Mouse (Mus musculus) heart, embryonic 12.5 days (tissue): ENCODE results near the gene Thsd4. TPM values are rescaled to one million over a fixed set of nuclear protein-coding genes. Genes with fewer than 3 reads are reported as not detected.

Experiments used
- ATAC-seq: fragments of 200-750 bp; cut with Nextera tagmentation; 2 replicates; pipeline ENCODE4 v1.8.0; 2017; ENCODE audit warnings: moderate TSS enrichment, moderate library complexity; ENCODE audit not compliant: insufficient number of reproducible peaks, low FRiP score
- H3K27ac ChIP-seq: fragments of 300-500 bp; sonication (generic); 2 replicates; pipeline ENCODE4 v1.5.1; 2016; ENCODE audit warnings: mild to moderate bottlenecking, moderate library complexity; ENCODE audit not compliant: poor library complexity, severe bottlenecking
- H3K27me3 ChIP-seq: fragments of 300-500 bp; sonication (generic); replicated peaks from 2 replicates; pipeline ENCODE4 v1.6.1; 2016; ENCODE audit warnings: mild to moderate bottlenecking, moderate library complexity
- H3K36me3 ChIP-seq: fragments of 300-500 bp; sonication (generic); 2 replicates; pipeline ENCODE4 v1.6.1; 2016; ENCODE audit warnings: mild to moderate bottlenecking, moderate library complexity
- H3K4me1 ChIP-seq: fragments of 300-500 bp; sonication (generic); replicated peaks from 2 replicates; pipeline ENCODE4 v1.6.1; 2016; ENCODE audit warnings: mild to moderate bottlenecking
- H3K4me2 ChIP-seq: fragments of 300-500 bp; sonication (generic); 2 replicates; pipeline ENCODE4 v1.6.1; 2016; ENCODE audit warnings: mild to moderate bottlenecking, moderate library complexity
- H3K4me3 ChIP-seq: fragments of 300-500 bp; sonication (generic); 2 replicates; pipeline ENCODE4 v1.5.1; 2016; ENCODE audit warnings: mild to moderate bottlenecking
- H3K9ac ChIP-seq: fragments of 300-500 bp; sonication (generic); 2 replicates; pipeline ENCODE4 v1.6.1; 2016; ENCODE audit warnings: mild to moderate bottlenecking, moderate library complexity
- H3K9me3 ChIP-seq: fragments of 300-500 bp; sonication (generic); replicated peaks from 2 replicates; pipeline ENCODE4 v1.6.1; 2016; ENCODE audit warnings: mild to moderate bottlenecking, moderate library complexity
- WGBS: fragments of 180-500 bp; shearing (Covaris S2); methylation state at CpG from one replicate; pipeline ENCODE4 v1.1.7; 2016; 5-methylcytosine and 5-hydroxymethylcytosine counted together
- polyA plus RNA-seq: library from polyadenylated mRNA; unstranded; fragments of >200 nt; fragmentation: Nextera tagmentation; extraction: Ambion mirVana; gene quantifications from 2 replicates; pipeline ENCODE4 v1.2.1, GENCODE M21; 2016

Thsd4 gene
- polyA plus RNA-seq, 1 experiment from 2014 or later = 12.4 TPM

DNA sequence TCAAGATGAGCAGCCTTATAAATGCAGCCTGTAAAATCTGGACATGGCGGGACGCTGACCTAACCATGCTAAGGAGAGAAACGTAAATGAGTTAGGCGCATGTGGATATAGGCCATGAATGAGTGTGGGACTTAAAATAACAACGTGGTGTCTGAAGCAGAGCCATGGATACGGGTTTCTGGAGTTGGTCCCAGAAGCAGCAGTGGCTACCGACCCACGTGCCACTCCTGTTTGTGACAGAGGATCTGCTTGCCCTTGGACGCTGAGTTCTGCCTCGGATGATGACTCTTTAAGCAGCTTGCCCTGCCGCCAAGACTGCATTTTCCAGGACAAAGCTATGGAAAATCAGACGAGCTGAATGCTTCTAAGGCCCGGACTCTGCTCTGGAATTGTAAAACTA is 262.2 kb downstream of the Thsd4 start:
- no peaks in the 10 kb centered on the region for H3K27me3 ChIP-seq
- no peaks in the 10 kb centered on the region for H3K9me3 ChIP-seq
- H3K36me3 ChIP-seq = no peaks in the 10 kb centered on the region
- H3K9ac ChIP-seq = no peak overlapping the region
- whole genome bisulfite sequencing = 79% methylated on average over 13 of the region's 13 CpGs
- H3K4me3 ChIP-seq = no peak overlapping the region
- H3K4me2 ChIP-seq = no peak overlapping the region
- H3K27ac ChIP-seq = no peak overlapping the region
- peaks cover 10% of the 10 kb centered on the region for H3K4me1 ChIP-seq
- ATAC-seq = no peak

DNA sequence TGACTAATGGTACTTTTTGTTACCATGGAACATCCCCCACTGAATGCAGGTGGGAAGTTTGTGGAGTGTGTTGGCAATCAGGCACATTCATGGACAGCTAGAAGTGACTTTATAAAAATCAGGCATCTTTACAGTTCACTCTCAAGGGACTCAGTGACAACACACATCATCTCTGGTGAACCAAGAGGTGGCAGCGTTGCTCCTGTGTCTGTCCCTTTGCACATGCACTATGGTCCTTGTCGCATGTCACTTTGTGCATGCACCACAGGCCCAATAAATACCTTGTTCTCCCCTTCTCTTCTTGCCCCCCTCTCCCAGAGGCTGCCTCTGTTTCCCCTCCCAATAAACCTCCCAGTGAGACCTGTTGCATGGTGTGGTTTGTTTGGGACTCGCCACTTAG is 270.1 kb downstream of the Thsd4 start:
- no peaks in the 10 kb centered on the region for H3K36me3 ChIP-seq
- no peaks in the 10 kb centered on the region for H3K27me3 ChIP-seq
- no peak overlapping the region for H3K9ac ChIP-seq
- ATAC-seq = no peak
- H3K9me3 ChIP-seq = no peaks in the 10 kb centered on the region
- WGBS = 63% methylated on average over 3 of the region's 3 CpGs
- H3K4me1 ChIP-seq = no peaks in the 10 kb centered on the region
- H3K27ac ChIP-seq = no peak overlapping the region
- H3K4me3 ChIP-seq = no peak overlapping the region
- H3K4me2 ChIP-seq = no peak overlapping the region

DNA sequence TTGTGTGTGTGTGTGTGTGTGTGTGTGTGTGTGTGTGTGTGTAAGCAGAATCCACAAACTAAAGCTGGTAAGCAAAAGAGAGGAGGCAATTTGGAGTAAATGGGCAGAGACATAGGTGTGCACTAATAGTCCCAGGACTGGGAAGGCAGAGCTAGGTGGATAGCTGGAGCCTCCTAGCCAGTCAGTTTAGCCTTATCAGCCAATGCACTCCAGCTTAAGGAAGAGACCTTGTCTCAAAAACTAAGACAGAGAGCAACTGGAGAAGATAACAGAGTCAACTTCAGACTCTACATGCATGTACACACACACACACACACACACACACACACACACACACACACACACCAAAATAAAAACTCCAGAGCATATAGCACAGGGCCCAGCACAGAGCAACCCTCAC is 271.4 kb downstream of the Thsd4 start:
- H3K9me3 ChIP-seq = no peaks in the 10 kb centered on the region
- H3K4me2 ChIP-seq = no peak overlapping the region
- no peak overlapping the region for H3K27ac ChIP-seq
- H3K36me3 ChIP-seq = no peaks in the 10 kb centered on the region
- no peak overlapping the region for H3K9ac ChIP-seq
- H3K27me3 ChIP-seq = no peaks in the 10 kb centered on the region
- H3K4me3 ChIP-seq = no peak overlapping the region
- no peaks in the 10 kb centered on the region for H3K4me1 ChIP-seq
- no peak for ATAC-seq

DNA sequence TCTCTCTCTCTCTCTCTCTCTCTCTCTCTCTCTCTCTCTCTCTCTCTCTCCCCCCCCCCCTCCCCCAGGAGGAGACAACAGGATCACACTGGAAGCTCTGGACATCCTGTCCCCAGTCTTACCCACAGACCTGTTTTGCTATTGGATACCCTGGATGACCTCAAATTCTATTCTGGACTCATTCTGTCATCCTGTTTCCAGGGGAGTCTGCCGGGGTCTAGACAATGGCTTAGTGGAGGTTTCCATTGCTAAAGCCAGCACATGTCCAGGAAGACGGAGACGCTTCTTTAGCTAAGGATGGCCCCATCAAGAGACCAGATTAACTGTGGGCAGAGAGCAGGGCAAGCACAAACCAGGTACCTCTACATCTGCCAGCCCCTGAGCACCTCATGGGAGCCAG is 273.8 kb downstream of the Thsd4 start:
- Histone ChIP-seq H3K4me2 (no peak overlapping the region), H3K4me3 (no peak overlapping the region), H3K4me1 (no peaks in the 10 kb centered on the region), H3K9ac (no peak overlapping the region), H3K9me3 (no peaks in the 10 kb centered on the region), H3K36me3 (no peaks in the 10 kb centered on the region), H3K27me3 (no peaks in the 10 kb centered on the region), H3K27ac (no peak overlapping the region)
- 50% methylated on average over 3 of the region's 3 CpGs for WGBS
- no peak for ATAC-seq

DNA sequence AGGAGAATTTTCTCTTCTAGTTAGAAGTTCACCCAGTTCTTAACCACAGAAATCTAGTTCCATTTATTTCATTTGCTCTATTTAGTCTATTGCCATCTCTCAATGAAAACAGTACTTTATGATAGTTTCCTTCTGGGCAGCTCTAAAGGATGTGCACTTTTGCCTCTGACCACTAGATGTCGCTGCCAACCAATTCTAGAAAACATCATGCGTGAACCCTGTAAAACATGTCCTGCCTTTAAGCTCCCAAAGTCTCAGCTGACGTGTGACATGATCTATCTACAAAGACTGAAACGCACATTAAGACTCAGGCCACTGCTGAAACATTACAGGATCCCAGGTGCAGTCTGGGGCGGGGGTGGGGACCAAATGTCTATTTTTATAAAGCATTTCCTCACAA is 276.9 kb downstream of the Thsd4 start:
- no peak for ATAC-seq
- H3K4me2 ChIP-seq = no peak overlapping the region
- no peaks in the 10 kb centered on the region for H3K27me3 ChIP-seq
- H3K27ac ChIP-seq = no peak overlapping the region
- H3K4me3 ChIP-seq = no peak overlapping the region
- H3K36me3 ChIP-seq = no peaks in the 10 kb centered on the region
- H3K9me3 ChIP-seq = no peaks in the 10 kb centered on the region
- WGBS = 3% methylated on average over 5 of the region's 5 CpGs
- H3K9ac ChIP-seq = 0 out of 2 replicates have a peak overlapping the region, but pooled peaks have one; percentile 35
- no peaks in the 10 kb centered on the region for H3K4me1 ChIP-seq

DNA sequence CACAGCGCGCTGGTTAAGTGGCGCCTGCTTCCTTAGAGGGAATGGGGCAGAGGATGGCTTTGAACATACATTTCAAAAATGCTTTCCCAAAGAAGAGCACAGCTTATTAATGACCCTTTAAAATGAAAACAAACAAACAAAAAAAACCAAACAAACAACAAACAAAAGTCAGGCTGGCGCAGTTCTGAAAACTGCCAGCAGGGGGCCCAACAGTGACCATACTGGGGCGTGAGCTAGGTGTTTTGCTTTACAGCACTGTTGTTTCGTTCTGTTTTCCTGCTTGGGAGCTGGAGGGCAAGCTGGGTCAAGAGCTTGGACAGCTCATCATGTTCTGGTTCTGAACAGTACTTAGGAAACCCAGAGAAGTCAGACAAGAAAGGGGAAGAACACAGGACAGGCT is 278.3 kb downstream of the Thsd4 start:
- H3K4me1 ChIP-seq = no peaks in the 10 kb centered on the region
- H3K9me3 ChIP-seq = no peaks in the 10 kb centered on the region
- H3K27me3 ChIP-seq = no peaks in the 10 kb centered on the region
- H3K36me3 ChIP-seq = no peaks in the 10 kb centered on the region
- no peak for ATAC-seq
- H3K27ac ChIP-seq = no peak overlapping the region
- no peak overlapping the region for H3K9ac ChIP-seq
- no peak overlapping the region for H3K4me3 ChIP-seq
- WGBS = 64% methylated on average over 6 of the region's 6 CpGs
- no peak overlapping the region for H3K4me2 ChIP-seq

DNA sequence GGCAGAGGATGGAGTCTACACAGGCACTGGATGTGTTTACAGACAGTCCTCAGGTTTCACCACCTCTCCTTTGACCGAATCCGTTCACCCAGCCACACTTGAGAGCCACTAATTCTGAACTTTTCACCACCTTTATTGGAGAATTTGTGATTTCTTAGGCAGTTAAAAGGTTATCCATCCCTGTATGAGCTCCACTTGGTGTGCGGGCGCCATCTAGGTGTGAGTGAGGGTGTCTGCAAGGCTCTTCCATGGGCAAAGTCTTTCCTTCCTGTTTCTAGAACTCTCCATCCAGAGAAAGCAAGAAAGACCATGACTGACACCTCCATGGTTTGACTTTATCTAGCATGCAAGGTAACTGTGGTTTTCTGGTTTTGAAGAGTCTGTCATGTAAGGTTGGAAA is 284.2 kb downstream of the Thsd4 start:
- Histone ChIP-seq H3K27me3 (no peaks in the 10 kb centered on the region), H3K4me3 (no peak overlapping the region), H3K4me1 (no peaks in the 10 kb centered on the region), H3K36me3 (no peaks in the 10 kb centered on the region), H3K9me3 (no peaks in the 10 kb centered on the region), H3K9ac (no peak overlapping the region), H3K4me2 (no peak overlapping the region), H3K27ac (no peak overlapping the region)
- WGBS = 38% methylated on average over 4 of the region's 4 CpGs
- no peak for ATAC-seq

DNA sequence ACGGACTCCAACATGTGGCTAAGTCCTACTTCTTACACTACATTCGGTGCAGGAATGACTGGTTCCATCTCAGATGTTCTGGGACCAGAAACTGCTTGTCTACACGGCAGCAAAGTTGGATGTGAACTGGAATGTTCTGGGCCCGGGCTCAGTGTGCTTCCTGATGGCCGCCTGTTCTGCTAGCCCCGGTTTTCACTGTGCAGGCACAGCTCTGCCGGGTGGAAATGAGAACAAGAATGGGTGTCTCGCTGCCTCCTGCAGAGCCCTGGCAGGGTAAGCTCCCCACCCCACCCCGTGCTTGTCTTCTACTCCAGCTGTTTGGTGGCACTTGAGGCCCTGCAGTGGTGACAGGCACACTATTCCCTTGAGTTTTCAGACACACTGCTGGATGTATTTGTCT is 285.7 kb downstream of the Thsd4 start:
- ATAC-seq = no peak
- WGBS = 64% methylated on average over 9 of the region's 9 CpGs
- H3K4me1 ChIP-seq = peaks cover 7% of the 10 kb centered on the region; the same call in 1 of the 2 replicates

DNA sequence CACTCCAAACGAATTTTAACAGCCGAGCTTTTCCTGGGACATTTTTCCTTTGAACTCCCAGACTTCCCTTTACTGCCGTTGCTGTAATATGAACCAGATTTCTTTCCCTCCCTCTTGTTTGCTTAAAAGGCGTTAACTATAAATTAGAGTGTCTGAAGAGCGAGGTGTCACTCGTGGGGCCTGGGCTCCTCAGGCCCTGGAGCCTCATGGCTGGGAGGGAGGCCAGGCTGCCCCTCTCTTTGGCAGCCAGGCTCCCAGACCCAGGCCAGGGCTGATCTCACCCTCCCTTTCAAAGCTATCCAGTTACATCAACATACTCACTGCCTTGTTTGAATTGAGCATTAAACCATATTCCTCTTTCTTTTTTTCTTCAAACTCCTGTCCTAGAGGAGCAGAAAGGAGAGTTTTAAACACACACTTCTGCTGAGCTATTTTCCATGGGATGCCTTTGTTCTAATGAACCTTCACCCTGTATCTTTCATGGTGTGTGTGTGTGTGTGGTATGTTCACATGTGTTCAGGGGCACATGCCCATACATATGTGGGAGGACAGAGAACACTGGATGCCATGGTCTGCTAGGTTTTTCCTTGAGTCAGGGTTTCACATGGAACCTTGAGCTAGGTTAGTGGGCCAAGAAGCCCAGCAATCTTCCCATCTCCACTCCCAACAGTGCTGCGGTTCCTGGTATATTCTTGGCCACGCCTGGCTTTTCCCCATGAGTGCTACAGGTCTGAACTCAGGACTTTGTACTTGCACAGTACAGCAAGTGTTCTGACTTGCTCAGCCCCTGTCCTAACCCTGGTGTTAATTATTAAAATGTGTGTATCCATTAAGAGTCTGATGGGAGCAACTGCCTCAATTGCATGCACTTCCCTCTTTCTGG is 287.4 kb downstream of the Thsd4 start:
- Histone ChIP-seq H3K27ac (no peak overlapping the region), H3K4me3 (no peak overlapping the region), H3K9me3 (no peaks in the 10 kb centered on the region), H3K4me1 (peaks cover 7% of the 10 kb centered on the region; the same call in 1 of the 2 replicates), H3K4me2 (no peak overlapping the region), H3K27me3 (no peaks in the 10 kb centered on the region), H3K36me3 (no peaks in the 10 kb centered on the region), H3K9ac (no peak overlapping the region)
- ATAC-seq = no peak
- WGBS = 52% methylated on average over 8 of the region's 8 CpGs

More for the DNA sequence above, 285.7 kb downstream of the Thsd4 start:
- H3K9ac ChIP-seq = no peak overlapping the region
- no peak overlapping the region for H3K27ac ChIP-seq
- H3K36me3 ChIP-seq = no peaks in the 10 kb centered on the region
- no peak overlapping the region for H3K4me3 ChIP-seq
- no peaks in the 10 kb centered on the region for H3K9me3 ChIP-seq
- no peaks in the 10 kb centered on the region for H3K27me3 ChIP-seq
- H3K4me2 ChIP-seq = no peak overlapping the region

GRCm38 (mm10) chr9:60231981-60232881 is 289.6 kb downstream of the Thsd4 start:
- no peak overlapping the region for H3K4me3 ChIP-seq
- H3K36me3 ChIP-seq = no peaks in the 10 kb centered on the region
- WGBS = 75% methylated on average over 9 of the region's 9 CpGs
- no peaks in the 10 kb centered on the region for H3K9me3 ChIP-seq
- ATAC-seq = no peak
- H3K4me1 ChIP-seq = peaks cover 7% of the 10 kb centered on the region; the same call in 1 of the 2 replicates
- no peaks in the 10 kb centered on the region for H3K27me3 ChIP-seq
- H3K4me2 ChIP-seq = no peak overlapping the region
- no peak overlapping the region for H3K27ac ChIP-seq
- H3K9ac ChIP-seq = no peak overlapping the region

DNA sequence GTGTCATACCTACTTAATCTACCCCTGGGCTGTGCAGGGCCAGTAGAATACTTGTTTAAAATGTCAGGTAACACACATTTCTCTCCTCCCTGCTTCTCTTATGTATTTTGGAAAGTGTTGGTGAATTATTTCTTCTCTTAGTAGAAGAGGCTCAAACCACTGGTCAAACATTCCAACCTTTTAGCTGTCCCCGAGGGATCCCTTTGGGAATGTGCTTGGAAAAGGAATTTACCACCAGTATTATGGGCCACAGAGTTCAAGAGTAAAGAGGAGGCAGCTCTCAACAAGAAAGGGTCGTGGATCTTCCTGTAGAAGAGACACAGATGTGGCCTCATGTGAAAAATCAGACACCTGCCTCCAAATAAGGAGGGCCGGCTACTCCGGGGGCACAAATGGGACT is 292.4 kb downstream of the Thsd4 start:
- Histone ChIP-seq H3K9ac (no peak overlapping the region), H3K36me3 (no peaks in the 10 kb centered on the region), H3K27me3 (no peaks in the 10 kb centered on the region), H3K9me3 (no peaks in the 10 kb centered on the region), H3K4me1 (peaks cover 7% of the 10 kb centered on the region; the same call in 1 of the 2 replicates), H3K27ac (no peak overlapping the region), H3K4me2 (no peak overlapping the region), H3K4me3 (no peak overlapping the region)
- ATAC-seq = no peak
- WGBS = 79% methylated on average over 4 of the region's 4 CpGs
